Mouse (Mus musculus): Measurements from ENCODE around the gene Pcif1. TPM values are rescaled to one million over a fixed set of nuclear protein-coding genes. Genes with fewer than 3 reads are reported as not detected.
"Not testable (repeated sequence)": the region's sequence is repeated elsewhere in the genome, so short reads cannot be mapped to it uniquely, and the experiment has no call there.

Gene Pcif1
- polyA plus RNA-seq, 1 experiment from 2014 or later: 93.7 TPM

GRCm38 (mm10) chr2:164877376-164878215, 1.5 kb upstream of the Pcif1 start:
- not testable (repeated sequence) for ATAC-seq; H3K27me3 ChIP-seq (replicated peaks; ENCODE audit: control insufficient read depth, insufficient read depth, low read length); H3K36me3 ChIP-seq (ENCODE audit: control insufficient read depth, insufficient read depth); H3K9me3 ChIP-seq (ENCODE audit: control insufficient read depth, low read length); H3K27ac ChIP-seq (ENCODE audit: low read length); H3K4me3 ChIP-seq (replicated peaks; ENCODE audit: low read length); H3K9ac ChIP-seq (replicated peaks; ENCODE audit: low read depth, low read length)
- 79% methylated on average over 11 of the region's 11 CpGs for WGBS
- peak overlapping the region; percentile 98 for H3K4me2 ChIP-seq (ENCODE audit: low read length)
- H3K4me1 ChIP-seq (replicated peaks; ENCODE audit: control insufficient read depth, insufficient read depth, low read length): peaks cover 19% of the 10 kb centered on the region

GRCm38 (mm10) chr2:164878509-164879227, 436 bp upstream of the Pcif1 start:
- WGBS: 2% methylated on average over 28 of the region's 28 CpGs

GRCm38 (mm10) chr2:164879568-164880277, 619 bp downstream of the Pcif1 start:
- WGBS: under 1% methylated on average over 68 of the region's 72 CpGs
- Histone ChIP-seq H3K4me3 (replicated peaks; ENCODE audit: low read length) (peak overlapping the region; percentile 70), H3K9ac (replicated peaks; ENCODE audit: low read depth, low read length) (peak overlapping the region; percentile 100), H3K9me3 (ENCODE audit: control insufficient read depth, low read length) (no peaks in the 10 kb centered on the region), H3K4me1 (replicated peaks; ENCODE audit: control insufficient read depth, insufficient read depth, low read length) (peaks cover 19% of the 10 kb centered on the region), H3K27me3 (replicated peaks; ENCODE audit: control insufficient read depth, insufficient read depth, low read length) (no peaks in the 10 kb centered on the region), H3K27ac (ENCODE audit: low read length) (peak overlapping the region; percentile 100), H3K4me2 (ENCODE audit: low read length) (peak overlapping the region; percentile 73), H3K36me3 (ENCODE audit: control insufficient read depth, insufficient read depth) (peaks cover 9% of the 10 kb centered on the region)
- ATAC-seq: peak; percentile 90

More at GRCm38 (mm10) chr2:164878509-164879227, 436 bp upstream of the Pcif1 start:
- peak overlapping the region; percentile 70 for H3K4me3 ChIP-seq (replicated peaks; ENCODE audit: low read length)
- H3K36me3 ChIP-seq (ENCODE audit: control insufficient read depth, insufficient read depth): 0 out of 2 replicates have a peak, but pooled peaks cover 3% of the 10 kb centered on the region
- H3K4me1 ChIP-seq (replicated peaks; ENCODE audit: control insufficient read depth, insufficient read depth, low read length): peaks cover 19% of the 10 kb centered on the region
- peak overlapping the region; percentile 100 for H3K27ac ChIP-seq (ENCODE audit: low read length)
- H3K4me2 ChIP-seq (ENCODE audit: low read length): peak overlapping the region; percentile 98
- no peaks in the 10 kb centered on the region for H3K27me3 ChIP-seq (replicated peaks; ENCODE audit: control insufficient read depth, insufficient read depth, low read length)
- H3K9ac ChIP-seq (replicated peaks; ENCODE audit: low read depth, low read length): peak overlapping the region; percentile 100
- no peaks in the 10 kb centered on the region for H3K9me3 ChIP-seq (ENCODE audit: control insufficient read depth, low read length)
- ATAC-seq: peak; percentile 28

GRCm38 (mm10) chr2:164882619-164883018, 3.5 kb downstream of the Pcif1 start:
- no peak overlapping the region for H3K9ac ChIP-seq (replicated peaks; ENCODE audit: low read depth, low read length)
- no peak for ATAC-seq
- WGBS: 35% methylated on average over 9 of the region's 9 CpGs
- H3K9me3 ChIP-seq (ENCODE audit: control insufficient read depth, low read length): no peaks in the 10 kb centered on the region
- no peak overlapping the region for H3K27ac ChIP-seq (ENCODE audit: low read length)
- H3K36me3 ChIP-seq (ENCODE audit: control insufficient read depth, insufficient read depth): peaks cover 26% of the 10 kb centered on the region
- no peak overlapping the region for H3K4me2 ChIP-seq (ENCODE audit: low read length)
- H3K4me3 ChIP-seq (replicated peaks; ENCODE audit: low read length): no peak overlapping the region
- H3K4me1 ChIP-seq (replicated peaks; ENCODE audit: control insufficient read depth, insufficient read depth, low read length): peaks cover 29% of the 10 kb centered on the region
- no peaks in the 10 kb centered on the region for H3K27me3 ChIP-seq (replicated peaks; ENCODE audit: control insufficient read depth, insufficient read depth, low read length)

- no peak overlapping the region for H3K9ac ChIP-seq (replicated peaks; ENCODE audit: low read depth, low read length)
- H3K27ac ChIP-seq (ENCODE audit: low read length): no peak overlapping the region
- peak; percentile 18; the same call in 1 of the 2 replicates for ATAC-seq
Measured at GRCm38 (mm10) chr2:164885788-164886187, 6.7 kb downstream of the Pcif1 start.

GRCm38 (mm10) chr2:164886617-164887016, 7.5 kb downstream of the Pcif1 start:
- Histone ChIP-seq H3K9me3 (ENCODE audit: control insufficient read depth, low read length) (no peaks in the 10 kb centered on the region), H3K27ac (ENCODE audit: low read length) (no peak overlapping the region; the same call in 1 of the 2 replicates), H3K36me3 (ENCODE audit: control insufficient read depth, insufficient read depth) (peaks cover 45% of the 10 kb centered on the region), H3K4me2 (ENCODE audit: low read length) (no peak overlapping the region), H3K4me3 (replicated peaks; ENCODE audit: low read length) (no peak overlapping the region), H3K27me3 (replicated peaks; ENCODE audit: control insufficient read depth, insufficient read depth, low read length) (no peaks in the 10 kb centered on the region), H3K4me1 (replicated peaks; ENCODE audit: control insufficient read depth, insufficient read depth, low read length) (peaks cover 9% of the 10 kb centered on the region), H3K9ac (replicated peaks; ENCODE audit: low read depth, low read length) (no peak overlapping the region)
- 94% methylated on average over 10 of the region's 10 CpGs for WGBS
- no peak for ATAC-seq

More at GRCm38 (mm10) chr2:164885788-164886187, 6.7 kb downstream of the Pcif1 start:
- Histone ChIP-seq H3K27me3 (replicated peaks; ENCODE audit: control insufficient read depth, insufficient read depth, low read length) (no peaks in the 10 kb centered on the region), H3K4me2 (ENCODE audit: low read length) (no peak overlapping the region), H3K4me1 (replicated peaks; ENCODE audit: control insufficient read depth, insufficient read depth, low read length) (peaks cover 14% of the 10 kb centered on the region), H3K9me3 (ENCODE audit: control insufficient read depth, low read length) (no peaks in the 10 kb centered on the region), H3K36me3 (ENCODE audit: control insufficient read depth, insufficient read depth) (peaks cover 37% of the 10 kb centered on the region), H3K4me3 (replicated peaks; ENCODE audit: low read length) (no peak overlapping the region)
- WGBS: 35% methylated on average over 7 of the region's 7 CpGs

GRCm38 (mm10) chr2:164888996-164889395, 9.9 kb downstream of the Pcif1 start:
- no peak for ATAC-seq
- Histone ChIP-seq H3K4me3 (replicated peaks; ENCODE audit: low read length) (no peak overlapping the region), H3K27ac (ENCODE audit: low read length) (no peak overlapping the region), H3K9ac (replicated peaks; ENCODE audit: low read depth, low read length) (no peak overlapping the region), H3K4me2 (ENCODE audit: low read length) (no peak overlapping the region), H3K9me3 (ENCODE audit: control insufficient read depth, low read length) (no peaks in the 10 kb centered on the region), H3K27me3 (replicated peaks; ENCODE audit: control insufficient read depth, insufficient read depth, low read length) (no peaks in the 10 kb centered on the region), H3K36me3 (ENCODE audit: control insufficient read depth, insufficient read depth) (peaks cover 64% of the 10 kb centered on the region), H3K4me1 (replicated peaks; ENCODE audit: control insufficient read depth, insufficient read depth, low read length) (peaks cover 9% of the 10 kb centered on the region)
- 86% methylated on average over 12 of the region's 12 CpGs for WGBS

GRCm38 (mm10) chr2:164889960-164890359, 10.9 kb downstream of the Pcif1 start:
- H3K36me3 ChIP-seq (ENCODE audit: control insufficient read depth, insufficient read depth): peaks cover 65% of the 10 kb centered on the region
- 86% methylated on average over 2 of the region's 2 CpGs for WGBS
- H3K4me1 ChIP-seq (replicated peaks; ENCODE audit: control insufficient read depth, insufficient read depth, low read length): peaks cover 9% of the 10 kb centered on the region
- H3K27ac ChIP-seq (ENCODE audit: low read length): no peak overlapping the region
- H3K27me3 ChIP-seq (replicated peaks; ENCODE audit: control insufficient read depth, insufficient read depth, low read length): no peaks in the 10 kb centered on the region
- no peak overlapping the region for H3K4me3 ChIP-seq (replicated peaks; ENCODE audit: low read length)
- no peak overlapping the region for H3K4me2 ChIP-seq (ENCODE audit: low read length)
- ATAC-seq: no peak
- H3K9me3 ChIP-seq (ENCODE audit: control insufficient read depth, low read length): no peaks in the 10 kb centered on the region
- no peak overlapping the region for H3K9ac ChIP-seq (replicated peaks; ENCODE audit: low read depth, low read length)

Data from forebrain, embryonic 16.5 days (tissue).